Mouse (Mus musculus) lung, postnatal 0 days (tissue): ENCODE data around the gene Olfr45.
"Not testable (repeated sequence)": the region's sequence is repeated elsewhere in the genome, so short reads cannot be mapped to it uniquely, and the experiment has no call there.

Experiments
- CTCF ChIP-seq: IDR thresholded peaks from 2 replicates; pipeline ENCODE4 v1.5.1; 2016; ENCODE audit warnings: antibody characterized with exemption, mild to moderate bottlenecking
- EP300 ChIP-seq: IDR thresholded peaks from 2 replicates; pipeline ENCODE4 v1.6.1; 2016; ENCODE audit warnings: antibody characterized with exemption, mild to moderate bottlenecking, control low read depth

GRCm38 (mm10) chr7:140670693-140671092 lies 11.1 kb upstream of the Olfr45 start:
- TF ChIP-seq CTCF, EP300: not testable (repeated sequence)
